Mouse (Mus musculus): ENCODE measurements around the gene Abcb5. TPM values are rescaled to one million over a fixed set of nuclear protein-coding genes. Genes with fewer than 3 reads are reported as not detected.

Gene Abcb5
- polyA plus RNA-seq, 1 experiment from 2014 or later, result not detected

- Histone ChIP-seq H3K9me3 (replicated peaks) (no peaks in the 10 kb centered on the region), H3K36me3 (no peaks in the 10 kb centered on the region), H3K27ac (peak within 1 kb of the TSS; percentile 72), H3K4me3 (peak within 1 kb of the TSS; percentile 62), H3K4me1 (peaks cover 44% of the 10 kb centered on the region), H3K27me3 (ENCODE audit: low read depth, poor library complexity, severe bottlenecking) (peaks cover 100% of the 10 kb centered on the region)
- under 1% methylated on average over 6 of the region's 6 CpGs for WGBS
- DNase-seq (ENCODE audit: low spot score), result no peak
Measured at GRCm38 (mm10) chr12:118846221-118846620, 120.0 kb downstream of the Abcb5 start, which contains the start of gene Sp8. TSS of gene Sp8 (plus strand) at chr12:118846329.

- WGBS, result 4% methylated on average over 3 of the region's 3 CpGs
- Histone ChIP-seq H3K4me3 (no peak overlapping the region), H3K36me3 (no peaks in the 10 kb centered on the region), H3K27ac (no peak overlapping the region), H3K27me3 (ENCODE audit: low read depth, poor library complexity, severe bottlenecking) (peaks cover 99% of the 10 kb centered on the region), H3K9me3 (replicated peaks) (no peaks in the 10 kb centered on the region), H3K4me1 (peaks cover 49% of the 10 kb centered on the region)
- no peak for DNase-seq (ENCODE audit: low spot score)
Measured at GRCm38 (mm10) chr12:118845351-118845750, 120.9 kb downstream of the Abcb5 start.

GRCm38 (mm10) chr12:118844841-118845240 is 121.4 kb downstream of the Abcb5 start:
- no peaks in the 10 kb centered on the region for H3K36me3 ChIP-seq
- H3K9me3 ChIP-seq (replicated peaks), result no peaks in the 10 kb centered on the region
- H3K4me1 ChIP-seq, result peaks cover 52% of the 10 kb centered on the region
- H3K27ac ChIP-seq, result no peak overlapping the region
- 11% methylated on average over 3 of the region's 3 CpGs for WGBS
- H3K27me3 ChIP-seq (ENCODE audit: low read depth, poor library complexity, severe bottlenecking), result peaks cover 99% of the 10 kb centered on the region
- H3K4me3 ChIP-seq, result no peak overlapping the region
- DNase-seq (ENCODE audit: low spot score), result no peak

- H3K4me1 ChIP-seq, result peaks cover 46% of the 10 kb centered on the region
- H3K4me3 ChIP-seq, result no peak overlapping the region
- H3K27ac ChIP-seq, result no peak overlapping the region
- peaks cover 99% of the 10 kb centered on the region for H3K27me3 ChIP-seq (ENCODE audit: low read depth, poor library complexity, severe bottlenecking)
- no peaks in the 10 kb centered on the region for H3K36me3 ChIP-seq
- no peaks in the 10 kb centered on the region for H3K9me3 ChIP-seq (replicated peaks)
- DNase-seq (ENCODE audit: low spot score), result no peak
Measured at GRCm38 (mm10) chr12:118844111-118844510, 122.1 kb downstream of the Abcb5 start.

- Histone ChIP-seq H3K27me3 (ENCODE audit: low read depth, poor library complexity, severe bottlenecking) (peaks cover 99% of the 10 kb centered on the region), H3K4me1 (peaks cover 34% of the 10 kb centered on the region), H3K4me3 (peak overlapping the region; percentile 47), H3K36me3 (no peaks in the 10 kb centered on the region), H3K9me3 (replicated peaks) (no peaks in the 10 kb centered on the region), H3K27ac (peak overlapping the region; percentile 48; the same call in 1 of the 2 replicates)
- peak; percentile 74 for DNase-seq (ENCODE audit: low spot score)
- under 1% methylated on average over 33 of the region's 33 CpGs for WGBS
Measured at GRCm38 (mm10) chr12:118842671-118843411, 123.4 kb downstream of the Abcb5 start.

- DNase-seq (ENCODE audit: low spot score), result no peak
- Histone ChIP-seq H3K27ac (no peak overlapping the region), H3K9me3 (replicated peaks) (no peaks in the 10 kb centered on the region), H3K27me3 (ENCODE audit: low read depth, poor library complexity, severe bottlenecking) (peaks cover 99% of the 10 kb centered on the region), H3K36me3 (no peaks in the 10 kb centered on the region), H3K4me1 (peaks cover 34% of the 10 kb centered on the region), H3K4me3 (no peak overlapping the region)
- WGBS, result 10% methylated on average over 6 of the region's 6 CpGs
Measured at GRCm38 (mm10) chr12:118841971-118842550, 124.2 kb downstream of the Abcb5 start.

- Histone ChIP-seq H3K27ac (no peak overlapping the region), H3K4me1 (peaks cover 34% of the 10 kb centered on the region)
- peak; percentile 35 for DNase-seq (ENCODE audit: low spot score)
Measured at GRCm38 (mm10) chr12:118841381-118841922, 124.8 kb downstream of the Abcb5 start.

GRCm38 (mm10) chr12:118840861-118841260 is 125.4 kb downstream of the Abcb5 start:
- no peaks in the 10 kb centered on the region for H3K9me3 ChIP-seq (replicated peaks)
- WGBS, result 2% methylated on average over 12 of the region's 12 CpGs
- H3K36me3 ChIP-seq, result no peaks in the 10 kb centered on the region
- H3K27me3 ChIP-seq (ENCODE audit: low read depth, poor library complexity, severe bottlenecking), result peaks cover 99% of the 10 kb centered on the region
- H3K27ac ChIP-seq, result no peak overlapping the region
- H3K4me3 ChIP-seq, result peak overlapping the region; percentile 13; the same call in 1 of the 2 replicates
- DNase-seq (ENCODE audit: low spot score), result peak; percentile 41
- peaks cover 33% of the 10 kb centered on the region for H3K4me1 ChIP-seq

More at GRCm38 (mm10) chr12:118841381-118841922, 124.8 kb downstream of the Abcb5 start:
- Histone ChIP-seq H3K4me3 (no peak overlapping the region), H3K9me3 (replicated peaks) (no peaks in the 10 kb centered on the region), H3K27me3 (ENCODE audit: low read depth, poor library complexity, severe bottlenecking) (peaks cover 99% of the 10 kb centered on the region), H3K36me3 (no peaks in the 10 kb centered on the region)
- WGBS, result 6% methylated on average over 5 of the region's 5 CpGs

- peak; percentile 40 for DNase-seq (ENCODE audit: low spot score)
- Histone ChIP-seq H3K36me3 (no peaks in the 10 kb centered on the region), H3K4me1 (peaks cover 33% of the 10 kb centered on the region), H3K4me3 (peak overlapping the region; percentile 13; the same call in 1 of the 2 replicates), H3K27me3 (ENCODE audit: low read depth, poor library complexity, severe bottlenecking) (peaks cover 98% of the 10 kb centered on the region), H3K9me3 (replicated peaks) (no peaks in the 10 kb centered on the region), H3K27ac (no peak overlapping the region)
- 1% methylated on average over 15 of the region's 15 CpGs for WGBS
Measured at GRCm38 (mm10) chr12:118840301-118840700, 125.9 kb downstream of the Abcb5 start.

- Histone ChIP-seq H3K27ac (no peak overlapping the region), H3K4me1 (peaks cover 33% of the 10 kb centered on the region), H3K4me3 (no peak overlapping the region), H3K27me3 (ENCODE audit: low read depth, poor library complexity, severe bottlenecking) (peaks cover 96% of the 10 kb centered on the region), H3K36me3 (no peaks in the 10 kb centered on the region), H3K9me3 (replicated peaks) (no peaks in the 10 kb centered on the region)
- DNase-seq (ENCODE audit: low spot score), result no peak
- WGBS, result 6% methylated on average over 5 of the region's 5 CpGs
Measured at GRCm38 (mm10) chr12:118839398-118839797, 126.8 kb downstream of the Abcb5 start.

GRCm38 (mm10) chr12:118838260-118838659 is 128.0 kb downstream of the Abcb5 start:
- H3K36me3 ChIP-seq, result no peaks in the 10 kb centered on the region
- H3K4me1 ChIP-seq, result peaks cover 33% of the 10 kb centered on the region
- H3K27ac ChIP-seq, result no peak overlapping the region
- H3K9me3 ChIP-seq (replicated peaks), result no peaks in the 10 kb centered on the region
- peaks cover 85% of the 10 kb centered on the region for H3K27me3 ChIP-seq (ENCODE audit: low read depth, poor library complexity, severe bottlenecking)
- no peak overlapping the region for H3K4me3 ChIP-seq
- DNase-seq (ENCODE audit: low spot score), result no peak
- 2% methylated on average over 2 of the region's 2 CpGs for WGBS

GRCm38 (mm10) chr12:118837361-118837760 is 128.9 kb downstream of the Abcb5 start:
- H3K4me1 ChIP-seq, result peaks cover 25% of the 10 kb centered on the region
- H3K4me3 ChIP-seq, result peak overlapping the region; percentile 72
- no peaks in the 10 kb centered on the region for H3K36me3 ChIP-seq
- H3K27ac ChIP-seq, result no peak overlapping the region
- DNase-seq (ENCODE audit: low spot score), result peak; percentile 43
- 1% methylated on average over 11 of the region's 11 CpGs for WGBS
- H3K27me3 ChIP-seq (ENCODE audit: low read depth, poor library complexity, severe bottlenecking), result peaks cover 76% of the 10 kb centered on the region
- H3K9me3 ChIP-seq (replicated peaks), result no peaks in the 10 kb centered on the region

Measured in limb, embryonic 10.5 days (tissue).